27 mouse cellular contexts compared by ENCODE assay signal in genomic region chr6:97786871-97787270, GRCm38 (mm10). TPM values are rescaled to one million over a fixed set of nuclear protein-coding genes. Genes with fewer than 3 reads are reported as not detected.
"Had no signal": no experiment of that assay in that cellular context is flagged by ENCODE, and none has a peak within 500 bp of the region (broad histone marks: within the 10 kb centered on the region; RNA-seq: fewer than 3 reads in every experiment).

No protein-coding gene starts in this region.

- H3K4me2 ChIP-seq: embryonic facial prominence, embryonic 12.5 days; embryonic facial prominence, embryonic 13.5 days; embryonic facial prominence, embryonic 15.5 days; forebrain, embryonic 12.5 days; forebrain, embryonic 13.5 days; forebrain, embryonic 15.5 days had no signal

- DNase-seq: cerebellum, adult 2 months; cerebellum, adult 8-10 months; cerebellum, adult 9-10 months; cerebellum, adult 9-11 months; cerebellum, postnatal 10 days; cerebellum, postnatal 14 days; cerebellum, postnatal 25 days; cerebellum, postnatal 36 days; embryo, embryonic 11 days; forebrain, postnatal 0 days; gastrocnemius, adult 2 months; gastrocnemius, postnatal 10 days; gastrocnemius, postnatal 14 days; gastrocnemius, postnatal 25 days; gastrocnemius, postnatal 36 days; heart, adult 2 months had no signal

- H3K27me3 ChIP-seq: embryonic facial prominence, embryonic 12.5 days; embryonic facial prominence, embryonic 13.5 days; embryonic facial prominence, embryonic 15.5 days; forebrain, embryonic 12.5 days; forebrain, embryonic 13.5 days; forebrain, embryonic 15.5 days had no signal

- H3K9ac ChIP-seq: embryonic facial prominence, embryonic 12.5 days; embryonic facial prominence, embryonic 13.5 days; embryonic facial prominence, embryonic 15.5 days; forebrain, embryonic 12.5 days; forebrain, embryonic 13.5 days; forebrain, embryonic 15.5 days; forebrain, postnatal 0 days had no signal

- H3K4me1 ChIP-seq: embryonic facial prominence, embryonic 10.5 days; embryonic facial prominence, embryonic 12.5 days; embryonic facial prominence, embryonic 13.5 days; embryonic facial prominence, embryonic 15.5 days; forebrain, embryonic 10.5 days; forebrain, embryonic 12.5 days; forebrain, embryonic 13.5 days; forebrain, embryonic 15.5 days had no signal

- H3K36me3 ChIP-seq: embryonic facial prominence, embryonic 10.5 days; embryonic facial prominence, embryonic 12.5 days; embryonic facial prominence, embryonic 13.5 days; embryonic facial prominence, embryonic 15.5 days; forebrain, embryonic 10.5 days; forebrain, embryonic 12.5 days; forebrain, embryonic 15.5 days had no signal

- H3K4me3 ChIP-seq: embryonic facial prominence, embryonic 10.5 days; embryonic facial prominence, embryonic 12.5 days; embryonic facial prominence, embryonic 13.5 days; embryonic facial prominence, embryonic 15.5 days; erythroblast, embryonic 14.5 days; forebrain, embryonic 10.5 days; forebrain, embryonic 12.5 days; forebrain, embryonic 13.5 days; forebrain, embryonic 15.5 days; gastrocnemius, adult 2 months; heart, adult 2 months had no signal

- H3K9me3 ChIP-seq: embryonic facial prominence, embryonic 10.5 days; embryonic facial prominence, embryonic 12.5 days; embryonic facial prominence, embryonic 13.5 days; embryonic facial prominence, embryonic 15.5 days; forebrain, embryonic 10.5 days; forebrain, embryonic 12.5 days; forebrain, embryonic 13.5 days; forebrain, embryonic 15.5 days had no signal

- ATAC-seq: forebrain, embryonic 13.5 days; forebrain, embryonic 14.5 days; forebrain, embryonic 15.5 days; forebrain, embryonic 16.5 days; forebrain, postnatal 0 days had no signal

- H3K27ac ChIP-seq: embryonic facial prominence, embryonic 10.5 days; embryonic facial prominence, embryonic 12.5 days; embryonic facial prominence, embryonic 13.5 days; embryonic facial prominence, embryonic 15.5 days; forebrain, embryonic 10.5 days; forebrain, embryonic 12.5 days; forebrain, embryonic 13.5 days; forebrain, embryonic 15.5 days; gastrocnemius, adult 2 months; heart, adult 2 months had no signal

RNA-seq across cellular contexts. Expression of gene Mitf, which starts 20.0 kb away (rescaled TPM):
- polyA plus RNA-seq: erythroblast, embryonic 14.5 days had no signal
